In genomic region chr1:37028439-37029153, GRCm38 (mm10) we compare ENCODE assay signal across 8 mouse cellular contexts. TPM values are rescaled to one million over a fixed set of nuclear protein-coding genes. Genes with fewer than 3 reads are reported as not detected.
DNase-seq lines count a peak whose midpoint lies in the region; ATAC-seq and TF ChIP-seq lines count a peak whose summit lies in the region.

No protein-coding gene starts in this region.

- H3K4me3 ChIP-seq in forebrain, postnatal 0 days (ENCODE audit: low read depth, low read length): peak overlapping the region; percentile 54
- H3K4me3 ChIP-seq in liver, embryonic 15.5 days (replicated peaks): peak overlapping the region; percentile 38

- H3K27ac ChIP-seq in forebrain, postnatal 0 days (ENCODE audit: low read depth, low read length): 0 out of 2 replicates have a peak overlapping the region, but pooled peaks have one; percentile 1
- H3K27ac ChIP-seq in liver, embryonic 15.5 days (replicated peaks): no peak overlapping the region

- H3K36me3 ChIP-seq in forebrain, postnatal 0 days (ENCODE audit: insufficient read depth): no peaks in the 10 kb centered on the region
- H3K36me3 ChIP-seq in liver, embryonic 15.5 days (replicated peaks): no peaks in the 10 kb centered on the region

- ATAC-seq in CD4-positive, CD25-positive, alpha-beta regulatory T cell, adult 4 months: peak; percentile 53
- peak; percentile 32; the same call in 1 of the 2 replicates for ATAC-seq in forebrain, postnatal 0 days
- ATAC-seq in liver, embryonic 15.5 days (ENCODE audit: insufficient read depth): no peak
- ATAC-seq in megakaryocyte-erythroid progenitor cell, adult 5-6 weeks (replicated peaks; ENCODE audit: low FRiP score, low TSS enrichment, poor library complexity, severe bottlenecking): no peak

- peak overlapping the region; percentile 14 for H3K9ac ChIP-seq in forebrain, postnatal 0 days
- no peak overlapping the region for H3K9ac ChIP-seq in liver, embryonic 15.5 days

- 2% methylated on average over 18 of the region's 18 CpGs for WGBS in forebrain, postnatal 0 days
- WGBS in liver, embryonic 15.5 days (ENCODE audit: insufficient replicate concordance): 7% methylated on average over 18 of the region's 18 CpGs

- no peak for TF ChIP-seq CTCF in forebrain, postnatal 0 days (IDR thresholded peaks at IDR 0.05; ENCODE audit: low read depth)

- peak; percentile 10 for DNase-seq in gastrocnemius, postnatal 10 days
- DNase-seq in gastrocnemius, postnatal 25 days: no peak
- DNase-seq in forebrain, postnatal 0 days: no peak
- DNase-seq in layer of hippocampus, adult 18-20 months (ENCODE audit: low spot score in 2 of 2): no peak
- DNase-seq in adrenal gland, postnatal 25 days: no peak

- H3K4me1 ChIP-seq in forebrain, postnatal 0 days (ENCODE audit: insufficient read depth): 0 out of 2 replicates have a peak, but pooled peaks cover 5% of the 10 kb centered on the region
- peaks cover 6% of the 10 kb centered on the region; the same call in 1 of the 2 replicates for H3K4me1 ChIP-seq in liver, embryonic 15.5 days (replicated peaks)

- no peaks in the 10 kb centered on the region for H3K9me3 ChIP-seq in forebrain, postnatal 0 days (ENCODE audit: low read length)
- H3K9me3 ChIP-seq in liver, embryonic 15.5 days (replicated peaks): no peaks in the 10 kb centered on the region

- H3K27me3 ChIP-seq in forebrain, postnatal 0 days (ENCODE audit: insufficient read depth, low read length): no peaks in the 10 kb centered on the region
- peaks cover 56% of the 10 kb centered on the region for H3K27me3 ChIP-seq in liver, embryonic 15.5 days

- peak overlapping the region; percentile 75 for H3K4me2 ChIP-seq in forebrain, postnatal 0 days (ENCODE audit: low read depth)
- peak overlapping the region; percentile 58 for H3K4me2 ChIP-seq in liver, embryonic 15.5 days

RNA-seq across cellular contexts. Expression of gene Vwa3b, which starts 2.2 kb away (rescaled TPM):
- 10 to 100 TPM; 38.7 to 43.0 TPM for total RNA-seq in gastrocnemius, postnatal 10 days (2021)
- total RNA-seq in gastrocnemius, postnatal 25 days (2021): 10 to 100 TPM; 34.6 to 57.2 TPM
- 1 to 10 TPM in 1 of 2 experiments, under 1 TPM in 1; 0.50 to 2.0 TPM for polyA plus RNA-seq in CD4-positive, CD25-positive, alpha-beta regulatory T cell, adult 4 months (2017; shearing (Covaris generic))
- total RNA-seq in forebrain, postnatal 0 days (2014; rRNA removed): 2.2 and 4.6 TPM in 2 replicates
- polyA plus RNA-seq in forebrain, postnatal 0 days (2015; fragmentation: Nextera tagmentation; extraction: Ambion mirVana): 1.9 and 2.6 TPM in 2 replicates
- polyA plus RNA-seq in liver, embryonic 15.5 days (2015; fragmentation: Nextera tagmentation; extraction: Ambion mirVana): not detected in 2 replicates
- not detected in 2 replicates for total RNA-seq in megakaryocyte-erythroid progenitor cell, adult 5-6 weeks (2014; fragmentation: Nextera tagmentation)
- total RNA-seq in megakaryocyte-erythroid progenitor cell, adult 5-6 weeks (2017): not detected in 2 replicates
- 10 to 100 TPM; 21.2 to 22.6 TPM for total RNA-seq in layer of hippocampus, adult 18-20 months (2021)
- 0.82 TPM in 1 of 2 replicates, not detected in the other for total RNA-seq in adrenal gland, postnatal 25 days (2021)

Comparison
In these comparisons a context has a peak if more than half of its experiments do, and no peak if none do; other contexts are left out.
1. ATAC-seq: peak in CD4-positive, CD25-positive, alpha-beta regulatory T cell, adult 4 months (single experiment) and forebrain, postnatal 0 days (single experiment); none in liver, embryonic 15.5 days (single experiment) and megakaryocyte-erythroid progenitor cell, adult 5-6 weeks (single experiment).